Mouse (Mus musculus): ENCODE data around the gene Taf5l.

GRCm38 (mm10) chr8:123982291-123982793 lies 38.9 kb downstream of the Taf5l start:
- TF ChIP-seq POLR2A (IDR thresholded peaks at IDR 0.05; ENCODE audit: low read depth, low read length) (no peak), CTCF (IDR thresholded peaks at IDR 0.05; ENCODE audit: extremely low read depth, insufficient read depth, insufficient read length, insufficient replicate concordance) (no peak)

All from spleen, adult 2 months (tissue).